Mouse (Mus musculus) E14TG2a.4 (cell line): ENCODE data around the gene Trpm4.

Experiments used
- CTCF ChIP-seq: conservative IDR thresholded peaks from 2 replicates; pipeline ENCODE4 v1.5.1; 2014; ENCODE audit warnings: low read length
- NANOG ChIP-seq: IDR thresholded peaks from 2 replicates; pipeline ENCODE4 v1.6.1; 2014; ENCODE audit warnings: borderline replicate concordance, low read length, mixed read lengths
- POU5F1 ChIP-seq: IDR thresholded peaks from 2 replicates; pipeline ENCODE4 v1.6.1; 2014; ENCODE audit warnings: low read length, borderline replicate concordance

- no peak for TF ChIP-seq CTCF
- TF ChIP-seq NANOG, result no peak
- no peak for TF ChIP-seq POU5F1
Measured at GRCm38 (mm10) chr7:45340669-45341068, 7.1 kb upstream of the Trpm4 start.
